Mouse (Mus musculus) frontal cortex, postnatal 10 days (tissue): ENCODE measurements around the gene Rin1.
"Not testable (repeated sequence)": the region's sequence is repeated elsewhere in the genome, so short reads cannot be mapped to it uniquely, and the experiment has no call there.

Experiments used
- DNase-seq, 2 experiments: peaks; one replicate each; pipeline ENCODE4 v3.0.0; 2022; ENCODE audit warnings: low spot score in 2 of 2, mixed read lengths in 1 of 2

The Rin1 gene

GRCm38 (mm10) chr19:5050047-5050905, at the start of gene Rin1:
Gene Rin1, plus strand, starts transcription at chr19:5050481.
- DNase-seq, result peak; percentile 54 to 78

GRCm38 (mm10) chr19:5001666-5002406, 48.4 kb upstream of the Rin1 start:
- DNase-seq, result peak; percentile 92 to 97

GRCm38 (mm10) chr19:5003644-5004043, 46.6 kb upstream of the Rin1 start:
- not testable (repeated sequence) for DNase-seq

- no peak for DNase-seq
Measured at GRCm38 (mm10) chr19:5004925-5005324, 45.4 kb upstream of the Rin1 start.

GRCm38 (mm10) chr19:5013138-5013537, 37.1 kb upstream of the Rin1 start:
- no peak for DNase-seq

- DNase-seq, result no peak
Measured at GRCm38 (mm10) chr19:5014961-5015398, 35.3 kb upstream of the Rin1 start.

- DNase-seq, result no peak
Measured at GRCm38 (mm10) chr19:5016221-5016742, 34.0 kb upstream of the Rin1 start.

GRCm38 (mm10) chr19:5016782-5017181, 33.5 kb upstream of the Rin1 start:
- no peak for DNase-seq

- no peak for DNase-seq
Measured at GRCm38 (mm10) chr19:5017611-5018010, 32.7 kb upstream of the Rin1 start.

- DNase-seq, result no peak
Measured at GRCm38 (mm10) chr19:5018191-5018590, 32.1 kb upstream of the Rin1 start.

GRCm38 (mm10) chr19:5021416-5021815, 28.9 kb upstream of the Rin1 start:
- no peak for DNase-seq

GRCm38 (mm10) chr19:5023621-5024479, 26.4 kb upstream of the Rin1 start, which contains the start of gene Slc29a2:
Gene Slc29a2, plus strand, starts transcription at chr19:5023860.
- DNase-seq, result peak; percentile 78 to 88

- DNase-seq, result no peak
Measured at GRCm38 (mm10) chr19:5026111-5026510, 24.2 kb upstream of the Rin1 start.

- DNase-seq, result no peak
Measured at GRCm38 (mm10) chr19:5032686-5033085, 17.6 kb upstream of the Rin1 start.

- DNase-seq, result no peak
Measured at GRCm38 (mm10) chr19:5036577-5036976, 13.7 kb upstream of the Rin1 start.

GRCm38 (mm10) chr19:5037678-5038571, 12.4 kb upstream of the Rin1 start:
- peak; percentile 55 to 79 for DNase-seq

- peak; percentile 86 to 90 for DNase-seq
Measured at GRCm38 (mm10) chr19:5038709-5039156, 11.5 kb upstream of the Rin1 start, which contains the start of the genes B4gat1 and AC124502.3. Gene B4gat1, plus strand, starts transcription at chr19:5038826. Gene AC124502.3, plus strand, starts transcription at chr19:5038891.

- DNase-seq, result no peak
Measured at GRCm38 (mm10) chr19:5039301-5040114, 10.8 kb upstream of the Rin1 start.

- DNase-seq, result peak; percentile 86 to 92
Measured at GRCm38 (mm10) chr19:5040862-5041523, 9.3 kb upstream of the Rin1 start, which contains the start of gene Brms1. Gene Brms1, plus strand, starts transcription at chr19:5041354.
